Mouse (Mus musculus): ENCODE data around the gene Ankrd36.

Ankrd36 gene

GRCm38 (mm10) chr11:5737137-5737536 lies 167.7 kb downstream of the Ankrd36 start:
- in situ Hi-C loops (cut with MboI, MseI) = no loop called here

All from T-helper 2 cell (primary cell).